Mouse (Mus musculus) left cerebral cortex, adult 2 months (tissue): ENCODE data around the gene Gm7849. TPM values are rescaled to one million over a fixed set of nuclear protein-coding genes. Genes with fewer than 3 reads are reported as not detected.
"Not testable (repeated sequence)": the region's sequence is repeated elsewhere in the genome, so short reads cannot be mapped to it uniquely, and the experiment has no call there.

ENCODE experiments used
- DNase-seq, 2 experiments: peaks; one replicate each; pipeline ENCODE4 v3.0.0; 2021 to 2022; ENCODE audit warnings: low spot score in 2 of 2, mixed read lengths in 1 of 2; ENCODE audit errors: extremely low spot score in 1 of 2
- H3K27ac ChIP-seq: fragments of 200-600 bp; 2 replicates; pipeline ENCODE4 v1.8.1; 2022
- H3K4me3 ChIP-seq: fragments of 200-600 bp; 2 replicates; pipeline ENCODE4 v1.8.1; 2022
- intact Hi-C: fragments of 180-260 bp; cut with DNase I; formaldehyde crosslinking; loops from one replicate; pipeline ENCODE4 v1.15.1; 2025
- long read RNA-seq, 2 experiments: library from polyadenylated mRNA; stranded (forward); transcript quantifications; one replicate each; pipeline ENCODE4 v2.0.0; 2021; ENCODE audit warnings: borderline mapping rate in 2 of 2
- total RNA-seq, 2 experiments: library from RNA; stranded (reverse); gene quantifications; 2 replicates each; pipeline ENCODE4 v1.2.3; 2021

Gm7849 gene
- not detected for total RNA-seq
- long read RNA-seq, experiment 1 = 0 reads
- long read RNA-seq, experiment 2 = 0 reads

DNA sequence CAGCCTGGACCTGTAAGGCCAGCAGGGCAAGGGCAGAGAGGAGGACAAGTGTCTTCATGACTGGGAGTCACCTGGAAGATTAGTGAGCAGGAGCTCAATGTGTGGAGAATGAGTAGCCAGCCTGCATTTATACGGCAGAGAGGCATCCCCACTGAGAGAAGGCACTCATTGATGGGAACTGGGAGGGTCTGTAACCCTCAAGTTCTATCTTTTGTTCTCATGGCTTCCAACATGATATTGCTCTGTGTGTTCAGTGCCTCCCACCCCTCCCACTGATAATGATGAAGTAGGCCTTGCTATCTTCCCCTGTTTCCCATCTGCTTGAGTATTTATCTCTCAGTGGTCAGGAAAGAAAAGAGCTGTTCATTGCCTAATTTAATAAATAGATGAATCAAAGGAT, at the start of gene Gm7849:
Gm7849 (minus strand) TSS at position 101 of the 400 bp plus-strand sequence.
- intact Hi-C loops, H3K27ac ChIP-seq, H3K4me3 ChIP-seq, DNase-seq: not testable (repeated sequence)

DNA sequence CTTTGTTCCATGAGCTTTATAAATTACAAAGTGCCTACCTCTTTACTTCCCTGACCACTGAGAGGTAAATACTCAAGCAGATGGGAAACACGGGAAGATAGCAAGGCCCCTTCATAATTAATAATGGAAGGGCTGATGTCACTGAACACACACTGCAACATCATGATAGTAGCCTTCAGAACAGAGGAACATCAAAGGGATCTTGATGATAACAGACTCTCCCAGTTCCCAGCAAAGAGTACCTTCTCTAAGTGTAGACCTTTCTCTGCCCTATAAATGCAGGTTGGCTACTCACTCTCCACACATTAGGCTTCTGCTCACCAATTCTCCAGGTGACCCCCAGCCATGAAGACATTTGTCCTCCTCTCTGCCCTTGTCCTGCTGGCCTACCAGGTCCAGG, 29.2 kb downstream of the Gm7849 start, which contains the start of gene Defa36:
Defa36 (plus strand) TSS at position 301 of the 400 bp plus-strand sequence.
- DNase-seq, H3K4me3 ChIP-seq, H3K27ac ChIP-seq, intact Hi-C loops: not testable (repeated sequence)

Other genes starting within 250 kb of the Gm7849 start
- gene Gm15292, start 206.8 kb downstream of the Gm7849 start, total RNA-seq = not detected
- not detected for gene Defa27, start 141.0 kb downstream of the Gm7849 start, total RNA-seq
- not detected for gene Defa29, start 129.5 kb downstream of the Gm7849 start, total RNA-seq
- not detected for gene Defa2, start 78.0 kb downstream of the Gm7849 start, total RNA-seq
- not detected for gene Defa33, start 64.7 kb downstream of the Gm7849 start, total RNA-seq
- not detected for gene Defa36, start 29.1 kb downstream of the Gm7849 start, total RNA-seq
- gene Defa20, start 52.7 kb upstream of the Gm7849 start, total RNA-seq = not detected
- gene Defa32, start 72.5 kb upstream of the Gm7849 start, total RNA-seq = not detected
- not detected for gene Defa37, start 108.8 kb upstream of the Gm7849 start, total RNA-seq
- not detected for gene Defa28, start 126.4 kb upstream of the Gm7849 start, total RNA-seq
- gene Gm7861, start 137.9 kb upstream of the Gm7849 start, total RNA-seq = not detected
- not detected for gene Defa26, start 161.6 kb upstream of the Gm7849 start, total RNA-seq
- not detected for gene Defa17, start 199.2 kb upstream of the Gm7849 start, total RNA-seq
- not detected for gene Defa34, start 209.2 kb upstream of the Gm7849 start, total RNA-seq
- gene AY761184, start 247.1 kb upstream of the Gm7849 start, total RNA-seq = not detected